Mouse (Mus musculus): ENCODE results near the gene Gm10271.

GRCm38 (mm10) chr10:116957867-116958551, 14.4 kb downstream of the Gm10271 start:
- no peak for TF ChIP-seq CTCF (IDR thresholded peaks at IDR 0.05; ENCODE audit: control insufficient read depth, insufficient read depth, insufficient replicate concordance, low read depth, low read length)
- TF ChIP-seq POLR2A (IDR thresholded peaks at IDR 0.05; ENCODE audit: control insufficient read depth, low read depth, low read length) = no peak
